Mouse (Mus musculus): ENCODE results near the gene Basp1. TPM values are rescaled to one million over a fixed set of nuclear protein-coding genes. Genes with fewer than 3 reads are reported as not detected.
A peak's percentile ranks its signal among the peaks of the same experiment; 100 is the strongest.

The Basp1 gene
- total RNA-seq, 1 experiment from 2014 or later: 5.2 TPM

DNA sequence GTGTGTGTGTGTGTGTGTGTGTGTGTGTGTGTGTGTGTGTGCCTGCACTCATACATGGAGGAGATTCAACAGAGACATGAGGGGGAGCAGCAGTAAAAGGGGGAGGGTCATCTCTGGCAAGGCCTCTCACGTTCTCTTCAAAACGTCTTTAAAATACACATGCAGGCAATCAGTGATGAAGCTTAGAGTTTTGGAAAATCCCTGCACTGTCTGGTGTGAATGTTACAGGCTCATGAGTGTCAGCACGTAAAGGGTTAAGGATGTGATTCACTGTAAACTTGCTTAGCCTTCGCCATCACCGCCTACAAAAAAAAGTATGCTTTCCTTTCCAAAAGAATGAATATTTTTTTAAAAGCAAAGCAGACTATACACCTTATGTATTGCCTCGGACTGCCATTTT, 2.8 kb upstream of the Basp1 start:
- no peak for DNase-seq

DNA sequence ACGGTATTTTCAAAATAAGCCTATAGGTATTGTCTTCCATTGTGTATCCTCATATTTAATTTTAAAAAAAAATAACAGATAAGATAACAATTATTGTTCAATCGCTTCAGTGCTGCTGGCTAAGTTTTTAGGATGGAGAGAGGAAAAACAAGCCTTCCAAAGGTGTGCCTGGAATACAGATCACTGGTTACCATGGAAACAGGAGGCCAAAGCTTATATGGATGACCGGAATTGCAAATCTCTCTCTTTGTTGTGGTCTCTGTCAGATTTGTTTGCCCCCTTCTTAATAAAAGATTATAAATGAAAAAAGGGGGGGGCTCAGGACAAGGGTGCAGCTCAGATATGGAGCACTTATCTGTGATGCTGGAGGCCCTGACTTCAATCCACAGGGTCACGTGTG, 2.4 kb upstream of the Basp1 start:
- DNase-seq: no peak

DNA sequence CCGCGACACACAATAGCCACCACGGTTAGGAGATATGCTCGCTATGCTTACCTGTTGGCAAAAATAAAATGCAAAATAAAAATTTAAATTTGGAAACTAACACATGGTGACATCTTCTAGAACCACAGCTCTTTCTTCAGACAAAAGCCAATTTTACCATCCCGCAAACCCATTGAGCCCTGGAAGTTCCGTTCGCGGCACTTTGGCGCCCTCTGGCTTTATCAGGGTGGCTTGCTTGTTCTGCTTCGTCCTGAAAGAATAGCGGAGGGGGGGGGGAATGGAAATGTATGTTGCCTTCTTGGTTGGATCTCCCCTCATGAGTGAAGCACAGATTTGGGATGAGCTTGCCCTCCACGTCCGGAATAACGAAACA, 1.2 kb upstream of the Basp1 start:
- DNase-seq: peak; percentile 81

DNA sequence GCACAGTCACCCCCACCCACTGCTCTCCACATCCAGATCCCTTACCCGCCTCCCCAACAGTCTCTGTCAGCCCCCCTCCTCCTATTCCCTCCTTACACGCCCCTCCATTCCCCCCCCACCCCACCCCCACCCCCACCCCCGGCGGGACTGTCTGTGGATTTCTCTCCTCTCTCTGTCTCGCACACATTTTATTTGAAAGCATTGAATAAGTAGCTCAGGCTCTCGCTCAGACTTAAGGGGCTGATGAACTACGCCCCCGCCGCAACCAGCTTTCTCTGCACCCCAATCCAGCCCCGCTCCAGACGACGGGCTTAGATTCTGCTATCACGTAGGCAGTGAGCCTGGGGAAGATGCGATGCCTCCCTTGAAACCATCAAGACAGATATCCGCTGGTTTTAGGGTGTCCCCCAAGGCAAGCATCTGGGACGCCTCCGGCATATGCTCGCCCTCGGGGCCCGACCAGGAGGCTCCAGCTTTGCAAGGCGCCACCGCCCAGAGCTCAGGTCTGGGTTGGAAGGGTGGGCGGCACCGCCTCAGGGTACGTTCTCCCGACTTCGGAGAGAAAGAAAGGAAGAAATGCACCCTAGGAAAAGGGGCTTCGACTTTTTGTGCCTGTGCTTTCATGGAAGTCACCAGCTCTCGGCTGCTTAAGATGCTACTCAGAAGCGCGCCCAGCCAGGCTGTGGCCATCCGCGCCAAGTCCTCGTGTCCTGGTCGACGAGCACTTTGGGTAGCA, 615 bp upstream of the Basp1 start:
- peak; percentile 5 for DNase-seq

DNA sequence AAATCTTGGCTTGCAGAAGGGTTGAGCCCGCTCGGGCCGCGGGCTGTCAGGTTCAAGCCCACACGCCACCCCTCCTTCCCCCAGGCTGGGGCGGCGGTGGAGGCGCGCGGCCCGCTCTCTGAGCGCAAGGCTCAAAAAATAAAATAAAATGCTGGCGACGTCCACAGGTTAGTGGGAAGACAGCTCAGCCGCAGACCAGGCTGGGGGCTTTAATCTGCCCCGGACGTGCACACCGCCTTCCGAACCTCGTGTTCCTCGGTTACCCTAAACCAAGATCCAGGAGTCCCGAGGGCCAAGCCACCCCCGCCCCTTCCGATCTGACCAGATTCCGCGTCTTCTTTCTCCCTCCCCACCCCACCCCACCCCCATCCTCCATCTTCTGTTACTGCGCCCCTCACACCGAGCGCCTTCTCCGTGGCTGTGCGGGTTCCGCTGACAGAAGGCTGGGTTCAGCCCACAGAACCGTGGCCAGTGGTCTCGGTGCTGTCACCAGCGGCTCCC, 753 bp downstream of the Basp1 start:
- DNase-seq: peak; percentile 1

DNA sequence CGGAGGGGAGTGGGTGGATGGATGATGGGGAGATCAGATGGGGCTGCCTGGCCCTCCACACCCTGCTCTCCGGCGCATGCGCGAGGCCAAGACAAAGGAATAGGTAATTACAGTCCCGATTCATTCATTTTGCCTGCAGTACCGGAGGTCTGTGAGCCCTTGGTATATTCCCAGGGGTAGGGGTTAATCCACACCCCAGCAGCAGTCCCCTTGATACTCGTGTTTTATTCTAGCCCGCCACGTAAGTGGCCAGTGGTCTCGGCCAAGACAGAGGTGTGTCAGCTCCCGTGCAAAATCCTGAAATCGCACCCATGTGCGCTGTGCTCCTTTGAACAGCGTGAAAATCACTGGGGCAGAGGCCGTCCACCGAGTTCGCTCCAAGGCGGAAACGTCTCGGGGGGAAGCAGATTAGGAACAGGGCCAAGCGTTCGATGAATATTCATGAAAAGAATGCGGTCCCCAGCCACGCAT, 1.4 kb downstream of the Basp1 start:
- DNase-seq: peak; percentile 35

- DNase-seq: no peak
These were observed 2.1 kb downstream of the Basp1 start for GRCm38 (mm10) chr15:25411461-25411860.

GRCm38 (mm10) chr15:25405926-25406325, 7.6 kb downstream of the Basp1 start:
- DNase-seq: no peak

DNA sequence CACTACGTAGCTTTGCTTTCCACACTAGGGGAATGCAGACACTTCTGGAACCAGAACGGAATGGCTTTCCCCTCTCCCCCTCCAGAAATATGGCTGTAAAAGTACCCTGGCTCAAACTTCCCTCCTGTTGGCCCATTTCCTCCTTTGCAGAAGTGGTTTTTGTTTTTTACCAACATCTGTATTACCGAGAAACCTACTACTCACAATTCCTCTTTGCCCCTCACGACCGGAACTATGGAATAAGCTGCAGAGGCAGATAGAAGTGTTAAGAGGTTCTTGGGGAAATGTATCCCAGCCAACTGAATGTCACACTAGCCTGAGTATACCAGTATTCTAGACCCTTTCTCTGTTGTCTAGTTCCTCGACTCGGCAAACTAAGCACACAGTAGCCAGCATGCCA, 9.7 kb downstream of the Basp1 start:
- DNase-seq: no peak

GRCm38 (mm10) chr15:25402001-25402400, 11.6 kb downstream of the Basp1 start:
- DNase-seq: no peak

DNA sequence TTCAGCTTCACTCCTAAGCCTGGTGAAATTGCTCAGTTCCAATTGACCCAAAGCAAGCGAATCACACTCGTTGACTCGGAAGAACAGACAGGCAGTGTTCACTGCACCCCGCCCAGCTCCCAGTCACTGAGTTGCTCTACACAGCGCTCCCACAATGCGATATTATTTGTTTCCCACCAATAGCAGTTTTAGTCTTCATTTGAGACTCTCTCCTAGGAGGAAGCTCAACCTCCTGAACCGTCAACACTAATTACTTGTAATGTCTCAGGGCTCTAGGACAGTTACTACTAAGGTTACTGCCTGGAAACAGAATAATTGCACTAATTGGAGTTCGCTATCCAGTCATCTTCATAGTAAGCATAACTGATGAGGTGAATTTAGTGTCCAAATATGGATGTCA, 13.3 kb downstream of the Basp1 start:
- no peak for DNase-seq

- DNase-seq: no peak
These were observed 17.5 kb downstream of the Basp1 start for GRCm38 (mm10) chr15:25395912-25396590.

- DNase-seq: no peak
These were observed 21.0 kb downstream of the Basp1 start for GRCm38 (mm10) chr15:25392525-25393099.

GRCm38 (mm10) chr15:25391210-25391609, 22.4 kb downstream of the Basp1 start:
- no peak for DNase-seq

DNA sequence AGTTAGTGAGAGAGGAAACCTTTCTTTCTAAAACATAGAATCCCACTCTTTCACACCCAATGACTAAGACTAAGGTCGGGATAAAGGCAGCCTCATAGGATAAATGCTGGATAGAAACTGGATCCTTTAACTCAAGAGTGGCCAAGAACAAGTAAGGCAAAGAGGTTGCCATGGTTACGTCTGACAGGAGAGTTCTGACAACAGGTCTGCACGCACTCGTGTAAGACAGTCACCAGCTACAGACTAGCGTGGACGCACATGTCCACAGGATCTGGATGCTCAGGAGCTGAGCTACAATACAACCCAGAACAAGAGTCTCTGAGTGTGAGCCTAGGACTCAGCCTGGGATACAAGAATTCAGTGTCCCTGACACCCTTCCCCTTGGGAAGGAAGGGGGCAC, 26.0 kb downstream of the Basp1 start:
- no peak for DNase-seq

- no peak for DNase-seq
These were observed 33.5 kb downstream of the Basp1 start for GRCm38 (mm10) chr15:25380051-25380450.

DNA sequence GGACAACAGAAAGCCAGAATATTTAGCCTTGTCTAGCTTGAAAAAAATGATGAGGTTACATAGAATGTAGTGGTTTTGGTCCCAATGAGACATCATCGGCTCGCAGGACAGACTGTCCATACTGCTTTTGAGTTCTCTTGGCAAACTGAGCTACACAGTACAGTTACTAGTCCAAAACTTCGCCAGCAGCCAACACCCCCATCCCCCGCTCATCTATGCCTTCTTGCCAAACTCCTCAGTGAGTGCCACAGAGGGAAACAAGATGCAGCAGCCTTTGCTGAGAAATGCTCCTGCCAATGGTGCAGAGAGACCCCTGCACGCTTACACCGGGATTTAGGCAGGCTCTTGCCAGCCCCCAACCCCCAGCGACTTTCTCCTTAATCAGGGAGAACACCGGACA, 34.9 kb downstream of the Basp1 start:
- DNase-seq: no peak

DNA sequence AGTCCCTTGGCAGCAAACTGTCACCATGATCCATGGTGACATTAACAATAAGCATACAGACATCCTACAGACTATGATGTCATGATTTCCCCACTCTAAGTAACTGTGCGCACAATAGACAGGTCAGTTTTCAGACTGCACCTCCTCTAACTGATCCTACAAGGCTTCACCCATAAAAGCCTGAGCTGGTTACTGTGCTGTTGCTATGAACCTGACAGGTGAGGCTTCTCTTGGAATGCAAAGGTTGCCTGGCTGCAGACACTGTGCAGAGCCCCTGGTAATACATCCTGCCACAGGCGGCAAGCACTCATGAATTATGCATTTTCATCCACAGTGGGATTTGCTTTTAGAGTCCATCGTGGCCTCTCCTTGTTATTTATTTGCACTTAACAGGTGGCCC, 36.6 kb downstream of the Basp1 start:
- no peak for DNase-seq

GRCm38 (mm10) chr15:25373486-25373885, 40.1 kb downstream of the Basp1 start:
- DNase-seq: no peak

- no peak for DNase-seq
These were observed 44.0 kb downstream of the Basp1 start for GRCm38 (mm10) chr15:25369522-25369921.

DNA sequence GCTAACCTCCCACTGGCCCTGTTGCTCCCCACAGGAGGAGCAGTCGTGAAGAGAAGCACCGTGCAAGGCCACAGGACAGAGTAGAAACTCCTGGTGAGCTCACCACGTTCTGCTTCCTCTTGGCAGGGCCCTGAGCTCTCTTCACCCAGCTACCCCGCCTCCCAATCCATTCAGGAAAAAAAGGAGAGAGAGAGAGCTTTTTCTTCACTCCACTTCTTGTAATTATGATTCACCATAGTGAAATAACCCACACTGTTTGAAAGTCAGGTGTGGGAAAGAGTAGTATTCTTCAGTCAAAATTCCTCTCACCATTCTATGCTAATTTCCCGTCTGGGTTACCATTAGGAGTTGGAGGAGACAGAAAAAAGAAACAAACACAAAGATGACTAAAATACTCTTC, 48.1 kb downstream of the Basp1 start:
- DNase-seq: no peak

DNA sequence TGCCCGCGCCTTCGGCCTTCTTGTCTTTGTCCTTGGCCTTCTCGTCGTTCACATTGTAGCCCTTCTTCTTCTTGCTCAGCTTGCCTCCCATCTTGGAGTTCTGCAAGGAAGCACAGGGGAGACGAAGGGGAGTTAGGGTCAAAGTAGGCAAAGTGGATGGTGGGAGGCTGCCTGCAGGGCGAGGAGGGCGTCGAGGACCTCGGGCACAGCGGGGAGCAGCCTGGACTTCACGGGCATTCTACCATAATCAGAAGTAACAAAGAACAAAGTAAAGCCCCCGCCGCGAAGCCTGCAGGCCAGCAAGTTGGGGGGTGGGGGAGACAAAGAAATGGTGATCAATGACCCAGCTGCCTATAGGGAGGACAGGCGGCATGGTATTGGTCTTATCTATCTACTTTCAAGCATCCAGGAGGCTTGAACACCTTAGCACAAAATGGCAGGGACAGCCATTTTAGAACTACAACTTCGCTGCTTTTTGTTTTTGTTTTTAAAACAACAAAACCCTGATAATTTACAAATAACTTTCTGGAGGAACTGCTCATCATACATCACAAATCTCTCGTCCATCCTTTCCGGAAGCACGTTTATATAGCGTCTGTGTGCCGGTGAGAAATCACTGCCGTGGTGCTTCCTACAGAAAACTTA, 48.6 kb downstream of the Basp1 start:
- DNase-seq: no peak

All from adrenal gland, postnatal 25 days (tissue).